Mouse (Mus musculus) right cerebral cortex, postnatal 10 days (tissue): ENCODE results near the gene Galntl5.
A peak's percentile ranks its signal among the peaks of the same experiment; 100 is the strongest.
"Not testable (repeated sequence)": the region's sequence is repeated elsewhere in the genome, so short reads cannot be mapped to it uniquely, and the experiment has no call there.

Experiments used
- DNase-seq, 2 experiments: peaks; one replicate each; pipeline ENCODE4 v3.0.0; 2021; ENCODE audit warnings: low spot score in 2 of 2

Galntl5 gene

GRCm38 (mm10) chr5:25190521-25190920, 9.3 kb downstream of the Galntl5 start:
- DNase-seq: no peak

- no peak for DNase-seq
These were observed 30.6 kb downstream of the Galntl5 start for GRCm38 (mm10) chr5:25211872-25212271.

GRCm38 (mm10) chr5:25213216-25213615, 32.0 kb downstream of the Galntl5 start:
- not testable (repeated sequence) for DNase-seq

- DNase-seq: no peak
These were observed 33.7 kb downstream of the Galntl5 start for GRCm38 (mm10) chr5:25215006-25215405.

GRCm38 (mm10) chr5:25221604-25222003, 40.3 kb downstream of the Galntl5 start, which contains the start of gene Galnt11:
TSS of gene Galnt11 (plus strand) at chr5:25221904.
- no peak for DNase-seq

GRCm38 (mm10) chr5:25222752-25223702, 41.8 kb downstream of the Galntl5 start, which contains the start of gene E130116L18Rik:
TSS of gene E130116L18Rik (minus strand) at chr5:25223153.
- peak; percentile 94 for DNase-seq

GRCm38 (mm10) chr5:25224377-25224776, 43.1 kb downstream of the Galntl5 start:
- DNase-seq: not testable (repeated sequence)

GRCm38 (mm10) chr5:25243101-25243500, 61.8 kb downstream of the Galntl5 start:
- DNase-seq: no peak

- no peak for DNase-seq
These were observed 64.7 kb downstream of the Galntl5 start for GRCm38 (mm10) chr5:25245806-25246472.

GRCm38 (mm10) chr5:25246473-25246865, 65.2 kb downstream of the Galntl5 start:
- DNase-seq: no peak

GRCm38 (mm10) chr5:25247036-25247435, 65.8 kb downstream of the Galntl5 start:
- DNase-seq: no peak

- DNase-seq: no peak
These were observed 71.2 kb downstream of the Galntl5 start for GRCm38 (mm10) chr5:25252423-25252822.

GRCm38 (mm10) chr5:25252825-25253544, 71.7 kb downstream of the Galntl5 start:
- no peak for DNase-seq

GRCm38 (mm10) chr5:25254491-25254890, 73.2 kb downstream of the Galntl5 start:
- no peak for DNase-seq

GRCm38 (mm10) chr5:25256686-25257085, 75.4 kb downstream of the Galntl5 start:
- no peak for DNase-seq

- DNase-seq: no peak
These were observed 80.2 kb downstream of the Galntl5 start for GRCm38 (mm10) chr5:25261452-25261851.

GRCm38 (mm10) chr5:25262266-25262665, 81.0 kb downstream of the Galntl5 start:
- DNase-seq: no peak

GRCm38 (mm10) chr5:25268258-25268888, 87.1 kb downstream of the Galntl5 start:
- no peak for DNase-seq
